Mouse (Mus musculus): Measurements from ENCODE around the gene Nrsn2. TPM values are rescaled to one million over a fixed set of nuclear protein-coding genes. Genes with fewer than 3 reads are reported as not detected.

Nrsn2 gene
- total RNA-seq (2021): 10 to 100 TPM; 74.6 to 90.8 TPM
- long read RNA-seq, experiment 1, transcript Nrsn2-201 (3 exons, 1,455 nt): major isoform, 41 of 51 reads
- long read RNA-seq, experiment 1, partial matches to known transcripts: 8 of 51 reads
- long read RNA-seq, experiment 1, other reads (novel, unspliced or antisense): 2 of 51 reads
- long read RNA-seq, experiment 2, transcript Nrsn2-201 (3 exons, 1,455 nt): major isoform, 33 of 43 reads
- long read RNA-seq, experiment 2, partial matches to known transcripts: 8 of 43 reads
- long read RNA-seq, experiment 2, other reads (novel, unspliced or antisense): 2 of 43 reads

DNA sequence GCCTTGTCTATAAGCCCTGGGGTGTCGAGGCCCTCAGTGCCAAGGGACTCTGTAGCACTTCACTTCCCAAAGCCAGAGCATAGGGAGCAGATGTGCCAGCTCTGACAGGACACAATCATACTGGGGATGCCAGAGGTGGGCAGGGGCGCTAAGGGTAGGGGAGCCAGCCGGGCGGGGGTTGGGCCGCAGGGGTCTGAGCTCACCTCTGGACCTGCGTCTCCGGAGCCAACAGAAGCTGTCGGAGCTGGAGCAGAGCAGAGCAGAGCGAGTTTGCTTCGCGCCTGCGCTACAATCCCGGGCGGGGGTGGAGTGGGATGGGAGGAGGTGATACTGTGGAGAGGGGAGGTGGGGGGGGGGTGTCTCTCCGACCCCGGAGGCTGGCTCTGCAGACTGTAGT is at the start of gene Nrsn2:
Gene Nrsn2, minus strand, starts transcription at position 294 of the 397 bp plus-strand sequence.
- TF ChIP-seq CTCF (IDR thresholded peaks at IDR 0.05): no peak
- peak within 1 kb of the TSS; percentile 13; the same call in 1 of the 2 replicates for H3K27ac ChIP-seq
- peak within 1 kb of the TSS; percentile 42 for H3K4me3 ChIP-seq
- intact Hi-C loops (cut with DNase I): no loop called here
- peak; percentile 50 to 70 for DNase-seq (ENCODE audit: extremely low spot score in 1 of 2, low spot score in 2 of 2)

DNA sequence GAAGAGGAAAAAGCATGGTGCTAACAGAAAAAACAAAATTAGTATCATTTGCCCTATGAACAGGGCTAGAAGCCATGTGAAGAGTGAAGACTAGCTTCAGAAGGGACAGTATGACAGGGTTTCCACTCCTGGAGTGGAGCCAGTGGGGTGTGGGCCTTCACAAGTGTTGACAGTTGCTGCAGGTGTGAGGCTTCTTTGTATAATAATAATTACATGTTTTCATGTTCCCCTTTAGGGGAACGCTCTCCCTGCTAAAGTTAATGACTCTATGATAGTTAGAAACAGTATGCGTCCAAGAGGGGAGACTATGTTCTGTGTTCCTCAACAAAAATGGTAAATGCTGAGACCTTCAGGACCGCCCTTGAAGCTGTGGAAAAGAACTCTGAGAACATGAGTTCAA is 39.3 kb upstream of the Nrsn2 start:
- Histone ChIP-seq H3K4me3 (no peak overlapping the region), H3K27ac (no peak overlapping the region)
- intact Hi-C loops (cut with DNase I): no loop called here
- no peak for TF ChIP-seq CTCF (IDR thresholded peaks at IDR 0.05)
- DNase-seq (ENCODE audit: extremely low spot score in 1 of 2, low spot score in 2 of 2): no peak

GRCm38 (mm10) chr2:152415287-152415686 is 38.8 kb upstream of the Nrsn2 start, which contains the start of gene 6820408C15Rik:
Gene 6820408C15Rik, plus strand, starts transcription at chr2:152415587.
- Histone ChIP-seq H3K27ac (peak within 1 kb of the TSS; percentile 95), H3K4me3 (peak within 1 kb of the TSS; percentile 71)
- TF ChIP-seq CTCF (IDR thresholded peaks at IDR 0.05): no peak
- intact Hi-C loops (cut with DNase I): no loop called here
- no peak for DNase-seq (ENCODE audit: extremely low spot score in 1 of 2, low spot score in 2 of 2)

DNA sequence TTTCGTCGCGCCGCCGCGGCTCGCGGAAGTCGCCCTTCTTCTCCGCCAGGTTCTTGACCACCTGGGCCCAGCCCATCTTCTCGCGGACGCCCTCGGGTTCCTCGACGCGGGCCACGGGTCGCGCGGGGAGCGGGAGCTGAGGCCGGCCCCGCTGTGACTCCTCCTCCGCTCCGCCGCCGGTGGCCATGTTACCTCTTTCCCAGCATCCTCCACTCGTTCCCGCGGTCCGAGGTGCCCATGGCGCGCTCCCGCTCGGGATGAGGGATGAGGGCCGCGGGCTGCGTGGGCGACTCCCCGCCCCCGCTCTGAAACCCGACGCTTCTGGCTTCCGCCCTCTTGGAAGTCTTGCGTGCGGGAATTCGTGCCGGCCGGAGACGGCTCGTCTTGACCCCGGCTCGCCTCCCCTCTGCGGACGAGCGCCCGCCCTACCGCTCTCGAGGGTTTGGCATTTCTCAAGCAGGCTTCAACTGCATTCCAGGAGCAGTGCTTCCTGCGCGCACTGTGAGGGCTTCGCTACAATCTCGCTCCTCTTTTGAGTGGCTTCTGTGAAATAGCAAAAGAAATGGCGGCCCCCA is 38.2 kb upstream of the Nrsn2 start, which contains the start of gene Zcchc3:
Gene Zcchc3, minus strand, starts transcription at position 437 of the 575 bp plus-strand sequence.
- Histone ChIP-seq H3K4me3 (peak within 1 kb of the TSS; percentile 71), H3K27ac (peak within 1 kb of the TSS; percentile 95)
- peak; percentile 86 to 87 for DNase-seq (ENCODE audit: extremely low spot score in 1 of 2, low spot score in 2 of 2)
- intact Hi-C loops (cut with DNase I): loop anchor here (1.0 kb wide), 1 partner anchor 17 kb away; no protein-coding TSS in a partner anchor
- TF ChIP-seq CTCF (IDR thresholded peaks at IDR 0.05): no peak

GRCm38 (mm10) chr2:152413765-152414584 is 37.5 kb upstream of the Nrsn2 start:
- peak in 1 of 2 experiments; percentile 35 for DNase-seq (ENCODE audit: extremely low spot score in 1 of 2, low spot score in 2 of 2)
- intact Hi-C loops (cut with DNase I): loop anchor here (1.0 kb wide), 1 partner anchor 17 kb away; no protein-coding TSS in a partner anchor
- TF ChIP-seq CTCF (IDR thresholded peaks at IDR 0.05): no peak
- Histone ChIP-seq H3K27ac (peak overlapping the region; percentile 95), H3K4me3 (peak overlapping the region; percentile 71)

DNA sequence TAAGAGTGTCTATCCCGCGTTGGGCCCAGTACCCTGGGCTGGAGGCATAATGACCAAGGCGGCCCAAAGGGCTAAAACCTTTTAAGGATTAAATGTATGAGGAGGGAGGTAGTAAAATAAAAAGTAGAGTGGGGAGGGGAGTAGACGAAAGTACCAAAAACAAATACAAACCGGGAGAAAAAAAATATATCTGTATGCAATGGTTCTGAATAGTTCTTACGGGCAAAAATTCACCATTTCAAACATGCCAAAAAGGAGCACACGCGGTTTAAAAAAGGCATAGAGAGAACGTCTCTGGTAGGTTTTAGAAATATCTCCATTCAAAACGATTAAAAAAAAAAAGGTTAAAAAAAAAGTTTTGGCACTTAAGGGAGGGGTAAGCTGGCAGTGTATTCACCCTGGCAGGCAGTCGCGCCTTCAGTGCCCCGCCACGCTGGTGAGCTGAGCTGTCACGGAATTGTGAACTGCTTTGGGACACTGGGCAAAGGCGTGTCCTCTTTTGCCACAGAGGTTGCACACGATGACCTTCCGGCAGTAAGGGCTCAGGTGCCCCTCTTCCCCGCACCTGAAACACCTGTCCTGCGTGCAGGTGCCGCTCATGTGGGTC is 36.8 kb upstream of the Nrsn2 start:
- H3K27ac ChIP-seq: peak overlapping the region; percentile 95
- no peak for TF ChIP-seq CTCF (IDR thresholded peaks at IDR 0.05)

GRCm38 (mm10) chr2:152412526-152413157 is 36.2 kb upstream of the Nrsn2 start:
- no peak for DNase-seq (ENCODE audit: extremely low spot score in 1 of 2, low spot score in 2 of 2)
- TF ChIP-seq CTCF (IDR thresholded peaks at IDR 0.05): no peak
- no peak overlapping the region for H3K27ac ChIP-seq
- peak overlapping the region; percentile 71 for H3K4me3 ChIP-seq
- intact Hi-C loops (cut with DNase I): no loop called here

More for the DNA sequence above, 36.8 kb upstream of the Nrsn2 start:
- peak overlapping the region; percentile 71 for H3K4me3 ChIP-seq
- intact Hi-C loops (cut with DNase I): no loop called here
- DNase-seq (ENCODE audit: extremely low spot score in 1 of 2, low spot score in 2 of 2): no peak

DNA sequence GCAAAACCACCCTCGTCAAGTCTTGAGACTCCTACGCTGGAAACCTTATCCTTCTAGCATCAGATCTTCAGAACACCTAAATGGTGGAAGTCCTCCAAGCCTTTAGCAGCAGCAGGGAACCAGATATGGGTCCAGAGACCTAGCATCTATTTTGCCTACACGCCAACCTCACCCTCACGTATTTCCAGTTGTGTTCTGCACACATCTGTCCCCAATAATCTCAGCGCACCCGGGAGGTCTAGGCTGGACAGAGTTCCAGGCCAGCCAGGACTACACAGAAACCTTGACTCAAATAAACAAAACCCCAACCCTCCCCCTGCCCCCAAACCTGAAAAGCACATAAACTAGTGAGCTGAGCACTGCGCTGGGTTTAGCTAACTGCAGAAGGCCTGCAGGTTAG is 35.0 kb upstream of the Nrsn2 start:
- no peak for TF ChIP-seq CTCF (IDR thresholded peaks at IDR 0.05)
- no peak for DNase-seq (ENCODE audit: extremely low spot score in 1 of 2, low spot score in 2 of 2)
- intact Hi-C loops (cut with DNase I): loop anchor here (2.0 kb wide), 1 partner anchor 15 kb away; no protein-coding TSS in a partner anchor
- H3K27ac ChIP-seq: peak overlapping the region; percentile 36
- H3K4me3 ChIP-seq: no peak overlapping the region

- peak overlapping the region; percentile 3; the same call in 1 of the 2 replicates for H3K4me3 ChIP-seq
- H3K27ac ChIP-seq: peak overlapping the region; percentile 36
- no peak for TF ChIP-seq CTCF (IDR thresholded peaks at IDR 0.05)
- intact Hi-C loops (cut with DNase I): loop anchor here (2.0 kb wide), 1 partner anchor 14 kb away; no protein-coding TSS in a partner anchor
- DNase-seq (ENCODE audit: extremely low spot score in 1 of 2, low spot score in 2 of 2): peak; percentile 52 to 77
These were observed 34.5 kb upstream of the Nrsn2 start for GRCm38 (mm10) chr2:152410971-152411371.

DNA sequence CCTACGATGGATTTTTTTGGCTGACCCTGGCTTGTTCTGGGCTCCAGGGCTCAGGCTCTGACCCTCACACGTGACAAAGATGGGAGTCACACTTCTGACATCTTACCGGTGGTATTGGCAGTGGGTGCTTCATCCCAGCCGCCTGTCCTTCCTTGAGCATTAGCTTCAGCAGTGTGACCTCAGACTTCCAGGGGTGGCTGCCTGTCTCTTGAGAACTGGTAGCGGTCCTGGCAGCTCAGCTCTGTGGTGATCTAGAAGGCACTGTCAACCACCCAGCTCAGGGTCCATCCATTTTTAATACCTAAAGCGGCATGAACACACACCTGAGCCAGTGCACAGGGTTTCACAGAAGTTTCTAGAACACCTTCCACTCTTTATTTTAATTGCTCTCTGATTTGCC is 33.3 kb upstream of the Nrsn2 start:
- DNase-seq (ENCODE audit: extremely low spot score in 1 of 2, low spot score in 2 of 2): no peak
- intact Hi-C loops (cut with DNase I): loop anchor here (2.0 kb wide), 1 partner anchor 13 kb away; no protein-coding TSS in a partner anchor
- no peak overlapping the region for H3K4me3 ChIP-seq
- no peak for TF ChIP-seq CTCF (IDR thresholded peaks at IDR 0.05)
- H3K27ac ChIP-seq: no peak overlapping the region

DNA sequence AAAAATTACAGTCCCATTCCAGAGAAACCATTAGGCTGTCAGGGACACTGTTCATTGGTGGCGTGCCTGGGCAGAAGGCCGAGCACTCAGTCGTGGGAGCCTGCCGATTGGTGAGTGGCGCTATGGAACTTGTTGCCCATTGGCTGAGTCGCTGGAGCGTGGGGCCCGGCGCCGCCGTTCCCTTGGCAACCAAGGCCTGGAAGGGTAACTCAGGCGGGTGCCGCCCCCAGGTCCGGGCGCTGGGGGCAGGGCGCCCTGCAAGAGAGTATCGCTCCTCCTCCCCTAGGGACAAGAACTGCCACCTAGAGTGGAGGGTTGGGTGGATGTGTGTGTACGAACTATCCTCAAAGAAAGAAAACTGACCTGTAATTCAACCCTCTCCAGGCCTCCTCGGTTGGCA is 29.7 kb upstream of the Nrsn2 start:
- Histone ChIP-seq H3K4me3 (peak overlapping the region; percentile 42), H3K27ac (peak overlapping the region; percentile 85)
- peak; percentile 5; the same call in 1 of the 2 replicates for TF ChIP-seq CTCF (IDR thresholded peaks at IDR 0.05)
- peak; percentile 95 to 98 for DNase-seq (ENCODE audit: extremely low spot score in 1 of 2, low spot score in 2 of 2)
- intact Hi-C loops (cut with DNase I): no loop called here
